Mouse (Mus musculus): ENCODE data around the gene Ell.

The Ell gene

GRCm38 (mm10) chr8:70535221-70535620 is 4.0 kb upstream of the Ell start:
- no peak for DNase-seq (ENCODE audit: inconsistent ontology term)

GRCm38 (mm10) chr8:70535701-70536100 is 3.6 kb upstream of the Ell start:
- no peak for DNase-seq (ENCODE audit: inconsistent ontology term)

DNA sequence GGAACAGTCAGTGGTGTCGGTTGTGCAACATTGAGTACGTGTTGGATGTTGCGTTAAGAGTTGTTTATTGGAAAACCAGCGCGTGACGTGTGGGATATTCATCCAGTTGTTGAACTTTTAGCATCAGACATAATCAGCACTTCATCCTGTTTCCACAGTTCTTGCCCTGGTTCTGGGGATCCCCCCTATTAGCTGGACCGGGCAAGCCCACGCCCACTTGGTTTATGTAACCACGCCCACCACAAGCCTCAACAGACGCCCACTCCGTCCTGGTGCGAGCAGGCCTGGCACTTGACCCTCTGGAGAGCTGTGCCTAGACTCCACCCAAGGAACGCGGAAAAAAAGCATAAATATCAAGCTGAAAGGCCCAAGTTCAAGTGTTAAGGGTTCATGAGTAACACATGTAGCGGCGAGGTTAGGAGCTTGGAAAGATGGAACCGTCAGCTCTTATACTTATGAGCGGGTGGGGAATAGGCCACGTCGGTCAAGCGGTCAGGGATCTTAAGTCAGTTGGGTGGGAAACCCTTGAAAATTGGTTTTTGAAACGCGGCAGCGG is 1.2 kb upstream of the Ell start:
- DNase-seq (ENCODE audit: inconsistent ontology term): peak; percentile 72

DNA sequence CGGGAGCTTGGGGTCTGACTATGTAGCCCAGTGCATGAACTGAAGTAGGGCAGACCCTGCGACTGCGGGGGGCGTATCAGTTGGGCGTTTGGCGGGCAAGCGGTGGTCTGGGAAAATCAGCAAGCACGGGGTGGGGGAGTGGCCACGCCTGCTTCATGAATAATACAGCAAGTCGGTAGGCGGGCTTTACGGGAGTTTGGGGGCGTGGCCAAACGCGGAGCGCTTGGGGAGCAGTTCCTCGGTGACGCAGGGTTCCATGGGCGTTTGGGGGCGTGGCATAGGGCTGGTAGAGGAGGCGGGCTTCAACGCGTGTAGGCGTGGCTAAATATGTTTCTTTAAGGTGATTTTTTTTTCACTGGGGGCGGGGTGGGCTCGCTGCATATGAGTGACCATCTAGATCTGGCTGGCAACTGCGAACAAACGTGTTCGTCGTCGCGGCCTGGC is 602 bp upstream of the Ell start:
- DNase-seq (ENCODE audit: inconsistent ontology term): peak; percentile 99

DNA sequence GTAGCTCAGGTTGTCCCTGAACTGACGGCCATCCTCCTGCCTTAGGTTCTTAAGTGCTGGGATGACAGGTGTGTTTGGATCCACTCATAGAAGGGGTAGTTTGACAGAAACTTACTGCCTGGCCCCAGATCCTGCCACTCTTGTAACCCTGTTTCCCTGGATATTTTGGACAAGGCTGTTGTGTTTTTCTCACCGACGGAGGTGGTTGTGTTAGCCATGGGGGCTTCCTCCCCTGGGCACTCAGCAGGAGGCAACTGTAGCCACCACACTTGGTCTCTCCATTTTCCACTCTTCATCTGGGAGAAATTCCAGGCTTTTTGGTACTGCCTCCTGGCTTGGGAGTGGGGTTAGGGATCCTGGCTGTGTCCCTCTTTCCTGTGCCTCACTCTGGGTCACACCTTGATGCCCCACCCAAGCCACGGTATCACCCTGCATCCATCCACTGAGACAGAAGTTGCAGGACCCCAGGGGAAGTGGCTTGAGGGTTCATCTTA is 803 bp downstream of the Ell start:
- no peak for DNase-seq (ENCODE audit: inconsistent ontology term)

DNA sequence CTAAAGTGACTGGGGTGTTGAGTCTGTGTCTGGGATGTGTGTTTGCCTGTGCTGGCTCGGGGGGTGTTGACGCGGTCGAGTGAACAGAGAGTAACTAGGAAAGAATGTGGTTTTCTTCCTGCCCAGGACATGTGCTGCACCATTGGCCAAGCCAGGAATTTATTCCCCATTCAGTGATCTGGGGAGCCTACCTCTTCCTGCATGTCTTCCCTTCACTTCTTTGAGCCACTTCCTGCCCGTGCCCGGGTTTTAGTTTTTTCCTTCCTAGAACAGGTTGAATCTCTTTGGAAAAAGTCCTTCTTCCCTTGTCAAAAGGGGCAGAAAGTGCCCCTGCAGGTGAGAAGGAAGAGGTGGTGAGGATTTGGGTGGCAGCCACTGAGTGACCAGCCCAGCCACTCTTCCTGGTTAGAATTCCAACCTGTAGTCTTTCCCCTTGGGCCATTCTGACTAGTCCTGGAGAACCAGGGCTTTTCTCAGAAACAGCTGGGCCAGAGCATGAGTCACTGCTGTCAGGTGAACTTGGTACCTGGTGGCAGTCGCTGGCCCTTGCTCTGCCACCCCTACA is 1.3 kb downstream of the Ell start:
- DNase-seq (ENCODE audit: inconsistent ontology term): peak; percentile 90

DNA sequence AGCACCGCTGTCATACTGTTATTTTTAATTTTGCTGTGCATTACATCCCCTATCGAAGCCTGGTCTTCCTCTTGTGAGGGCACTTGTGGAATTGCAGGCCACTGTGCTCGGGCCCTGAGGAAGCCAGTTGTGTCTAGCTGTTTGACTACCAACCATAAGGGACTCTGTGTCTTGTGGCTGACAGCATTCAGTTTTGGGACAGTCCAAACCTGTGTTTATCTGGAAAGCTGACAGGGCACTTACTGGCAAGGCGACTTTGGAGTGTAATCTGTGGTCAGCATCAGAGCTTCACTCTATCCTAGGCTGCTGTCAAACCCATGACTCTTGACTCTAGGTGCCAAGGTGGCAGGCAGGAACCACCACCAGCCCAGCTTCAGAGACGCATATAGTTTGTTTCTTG is 1.8 kb downstream of the Ell start:
- DNase-seq (ENCODE audit: inconsistent ontology term): no peak

- DNase-seq (ENCODE audit: inconsistent ontology term): no peak
Measured at GRCm38 (mm10) chr8:70544200-70544687, 5.0 kb downstream of the Ell start.

- DNase-seq (ENCODE audit: inconsistent ontology term): no peak
Measured at GRCm38 (mm10) chr8:70546412-70546811, 7.2 kb downstream of the Ell start.

DNA sequence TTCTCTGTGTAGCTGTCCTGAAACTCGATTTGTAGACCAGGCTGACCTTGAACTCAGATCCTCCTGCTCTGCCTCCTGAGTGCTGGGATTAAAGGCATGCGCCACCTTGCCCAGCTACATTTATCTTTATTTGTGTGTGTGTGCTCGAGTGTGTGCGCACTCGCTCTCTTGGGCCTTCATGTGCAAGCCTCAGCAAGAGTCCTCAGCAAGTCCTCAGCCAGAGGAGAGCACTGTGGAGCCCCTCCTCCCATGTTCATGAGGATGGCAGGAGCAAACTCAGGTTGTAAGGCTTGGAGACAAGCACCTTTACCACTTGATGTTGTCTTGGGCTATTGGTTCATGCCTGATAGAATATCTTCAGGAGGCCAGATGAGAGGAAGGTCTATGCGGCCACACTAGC is 8.5 kb downstream of the Ell start:
- no peak for DNase-seq (ENCODE audit: inconsistent ontology term)

DNA sequence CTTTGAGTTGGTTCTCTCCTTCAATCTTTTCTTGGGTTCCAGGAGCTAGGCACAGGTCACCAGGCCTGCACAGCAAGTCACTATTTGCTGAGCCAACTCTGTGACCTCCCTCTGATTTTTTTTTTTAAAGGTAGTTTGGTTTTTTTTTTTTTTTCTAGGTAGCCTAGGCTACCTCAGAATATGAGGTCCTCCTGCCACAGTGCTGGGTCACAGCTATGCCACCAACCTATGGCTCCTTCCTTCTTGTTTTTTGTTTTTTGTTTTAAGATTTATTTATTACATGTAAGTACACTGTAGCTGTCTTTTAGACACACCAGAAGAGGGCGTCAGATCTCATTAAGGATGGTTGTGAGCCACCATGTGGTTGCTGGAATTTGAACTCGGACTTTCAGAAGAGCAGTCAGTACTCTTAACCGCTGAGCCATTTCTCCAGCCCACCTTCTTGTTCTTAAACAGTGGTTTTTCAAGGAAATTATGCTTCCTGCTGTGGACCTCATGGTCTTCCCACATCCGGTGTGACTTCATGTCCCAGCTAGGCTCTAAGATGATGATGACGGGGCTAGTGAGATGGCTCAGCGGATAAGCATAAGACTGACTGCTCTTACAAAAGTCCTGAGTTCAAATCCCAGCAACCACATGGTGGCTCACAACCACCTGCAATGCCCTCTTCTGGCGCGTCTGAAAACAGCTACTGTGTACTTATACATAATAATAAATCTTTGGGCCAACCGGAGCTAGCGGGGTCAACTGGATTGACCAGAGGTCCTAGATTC is 10.3 kb downstream of the Ell start:
- DNase-seq (ENCODE audit: inconsistent ontology term): no peak

DNA sequence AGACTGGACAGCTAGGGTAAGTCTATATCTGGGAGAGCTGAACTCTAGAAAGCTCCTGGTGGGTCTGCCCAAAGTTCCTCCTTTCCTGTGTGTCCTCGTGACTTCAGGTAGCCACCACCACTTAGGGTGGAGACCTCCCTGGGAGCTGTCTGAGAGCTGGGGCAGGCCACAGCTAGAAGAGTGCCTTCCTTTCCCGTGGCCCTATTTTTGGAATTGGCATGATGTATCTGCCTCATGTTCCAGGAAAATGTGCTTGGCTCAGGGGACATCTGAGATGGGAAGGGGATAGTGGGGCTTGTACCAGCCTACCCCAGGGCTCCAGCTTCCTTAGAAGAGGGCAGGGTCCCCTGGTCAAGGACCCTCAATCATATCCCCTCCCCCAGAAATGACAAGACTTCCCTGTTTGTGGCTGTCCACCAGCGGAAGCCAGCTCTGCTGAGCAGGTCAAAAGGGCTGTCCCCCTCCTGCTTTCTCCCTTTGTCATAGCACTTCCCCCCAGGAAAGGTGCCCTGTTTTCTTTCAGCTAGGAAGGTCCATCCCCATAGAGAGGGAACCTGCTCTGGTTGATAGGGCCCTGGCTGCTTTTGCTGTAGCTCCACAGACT is 12.4 kb downstream of the Ell start:
- DNase-seq (ENCODE audit: inconsistent ontology term): no peak

- no peak for DNase-seq (ENCODE audit: inconsistent ontology term)
Measured at GRCm38 (mm10) chr8:70552836-70553235, 13.6 kb downstream of the Ell start.

GRCm38 (mm10) chr8:70553740-70554139 is 14.5 kb downstream of the Ell start:
- peak; percentile 70 for DNase-seq (ENCODE audit: inconsistent ontology term)

DNA sequence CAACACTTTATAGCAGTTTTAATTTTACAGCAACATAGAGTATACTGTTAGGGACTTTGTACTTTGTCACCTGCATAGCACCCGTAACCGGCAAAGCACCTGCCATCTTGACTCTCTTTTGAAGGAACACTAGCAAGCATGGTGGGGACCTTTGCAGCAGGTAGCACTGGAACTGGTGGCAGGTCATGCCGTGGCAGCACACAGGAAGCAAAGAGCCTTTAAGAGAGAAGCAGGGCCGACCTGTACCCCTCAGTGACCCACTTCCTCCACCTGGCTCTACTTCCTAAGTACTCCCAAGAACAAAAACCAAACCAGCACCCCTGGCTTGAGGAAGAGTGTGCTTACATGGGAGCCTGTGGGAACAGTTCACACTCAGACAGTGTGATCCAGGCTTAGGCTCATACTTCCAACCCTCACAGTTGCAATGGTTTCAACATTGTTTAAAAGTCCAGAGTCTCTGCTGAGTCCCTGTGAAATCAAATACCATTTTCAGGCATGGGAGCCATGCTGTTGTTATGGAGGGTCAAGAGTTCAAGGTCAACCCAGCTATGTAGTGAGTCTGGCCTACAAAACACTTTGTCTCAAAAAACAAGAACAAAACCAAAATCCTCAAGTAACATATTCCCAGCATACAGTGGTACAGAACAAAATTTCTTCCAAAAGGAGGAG is 16.0 kb downstream of the Ell start:
- DNase-seq (ENCODE audit: inconsistent ontology term): no peak

GRCm38 (mm10) chr8:70558334-70558733 is 19.1 kb downstream of the Ell start:
- no peak for DNase-seq (ENCODE audit: inconsistent ontology term)

GRCm38 (mm10) chr8:70558983-70559382 is 19.7 kb downstream of the Ell start:
- no peak for DNase-seq (ENCODE audit: inconsistent ontology term)

DNA sequence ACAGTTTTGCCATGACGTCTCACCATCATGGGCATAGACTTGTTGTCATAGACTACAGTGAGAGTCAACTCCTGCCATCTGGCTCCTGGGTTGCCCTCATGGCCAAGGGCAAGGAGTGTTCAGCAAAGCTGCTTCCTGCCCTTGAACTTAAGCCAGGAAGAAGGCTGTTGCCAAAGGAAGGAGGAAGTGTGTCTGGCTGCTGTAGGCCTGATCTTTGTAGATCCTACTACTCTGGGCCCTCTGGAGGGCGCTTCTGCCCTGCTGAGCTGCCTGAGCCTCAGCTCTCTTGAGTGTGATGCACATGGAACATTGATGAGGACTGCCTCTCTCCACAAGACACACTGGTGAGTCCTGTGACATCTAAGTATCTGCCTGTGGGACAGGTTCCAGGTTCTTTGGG is 20.8 kb downstream of the Ell start:
- DNase-seq (ENCODE audit: inconsistent ontology term): no peak

DNA sequence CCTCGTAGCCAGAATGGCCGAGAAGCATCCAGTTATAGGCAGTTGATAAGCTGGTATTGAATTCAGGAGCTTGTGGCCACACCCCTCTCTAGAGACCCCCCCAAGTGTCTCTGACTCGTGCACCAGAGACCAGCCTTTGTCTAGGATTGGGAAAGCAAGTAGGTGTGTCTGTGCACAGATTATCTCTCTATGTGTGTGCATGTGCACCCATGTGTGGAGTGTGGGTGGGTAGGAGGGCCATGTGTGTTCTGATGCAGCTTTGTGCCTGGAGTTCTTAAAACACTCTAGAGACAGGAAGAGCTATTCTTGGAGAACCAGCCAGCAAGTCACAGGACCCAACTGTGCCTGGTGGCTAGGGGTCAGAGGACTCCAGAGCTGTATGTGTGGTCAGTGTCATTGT is 21.3 kb downstream of the Ell start:
- no peak for DNase-seq (ENCODE audit: inconsistent ontology term)

GRCm38 (mm10) chr8:70561357-70561756 is 22.1 kb downstream of the Ell start:
- no peak for DNase-seq (ENCODE audit: inconsistent ontology term)

- peak; percentile 52 for DNase-seq (ENCODE audit: inconsistent ontology term)
Measured at GRCm38 (mm10) chr8:70561809-70562535, 22.7 kb downstream of the Ell start.

All from Muller cell, postnatal 12 days (primary cell).